Mouse (Mus musculus) forebrain, postnatal 0 days (tissue): ENCODE measurements at regions not wholly inside any gene's neighbourhood (a gene's known extent, or its start where the extent isn't known, plus 50 kb on each side); places are given as distances from the start of the nearest gene placed in this dataset.

Source experiments
- ATAC-seq: fragments of 200-750 bp; cut with Nextera tagmentation; 2 replicates; pipeline ENCODE4 v1.8.0; 2017; ENCODE audit warnings: mild to moderate bottlenecking, moderate library complexity
- DNase-seq: peaks from one replicate; pipeline ENCODE4 v3.0.0-alpha.2; 2015
- H3K27ac ChIP-seq: fragments of 300-500 bp; sonication (generic); 2 replicates; pipeline ENCODE4 v1.5.1; 2014; ENCODE audit warnings: low read depth, mild to moderate bottlenecking, antibody characterized with exemption, low read length, moderate library complexity, mixed read lengths
- H3K27me3 ChIP-seq: fragments of 300-500 bp; sonication (generic); 2 replicates; pipeline ENCODE4 v1.6.1; 2014; ENCODE audit warnings: mild to moderate bottlenecking, low read length, mixed read lengths; ENCODE audit not compliant: insufficient read depth
- H3K36me3 ChIP-seq: fragments of 300-500 bp; sonication (generic); 2 replicates; pipeline ENCODE4 v1.6.1; 2014; ENCODE audit warnings: mild to moderate bottlenecking, moderate library complexity; ENCODE audit not compliant: insufficient read depth
- H3K4me1 ChIP-seq: fragments of 300-500 bp; sonication (generic); 2 replicates; pipeline ENCODE4 v1.6.1; 2014; ENCODE audit warnings: antibody characterized with exemption; ENCODE audit not compliant: insufficient read depth
- H3K4me2 ChIP-seq: fragments of 300-500 bp; sonication (generic); 2 replicates; pipeline ENCODE4 v1.6.1; 2014; ENCODE audit warnings: low read depth, mild to moderate bottlenecking, moderate library complexity
- H3K4me3 ChIP-seq: fragments of 300-500 bp; sonication (generic); 2 replicates; pipeline ENCODE4 v1.5.1; 2014; ENCODE audit warnings: low read depth, low read length, mixed read lengths
- H3K9ac ChIP-seq: fragments of 300-500 bp; sonication (generic); 2 replicates; pipeline ENCODE4 v1.6.1; 2014; ENCODE audit warnings: mild to moderate bottlenecking
- H3K9me3 ChIP-seq: fragments of 300-500 bp; sonication (generic); 2 replicates; pipeline ENCODE4 v1.6.1; 2016; ENCODE audit warnings: low read length
- CTCF ChIP-seq: sonication (generic); IDR thresholded peaks from 2 replicates; pipeline ENCODE4 v1.5.1; 2016; ENCODE audit warnings: antibody characterized with exemption, control low read depth, low read depth
- WGBS: fragments of 180-500 bp; shearing (Covaris S2); extraction: QIAGEN DNeasy Blood & Tissue Kit; methylation state at CpG from one replicate; pipeline ENCODE4 v1.1.7; 2014; 5-methylcytosine and 5-hydroxymethylcytosine counted together

- DNase-seq (peak; percentile 16), ATAC-seq (no peak)
- Histone ChIP-seq H3K27ac (no peak overlapping the region), H3K36me3 (no peaks in the 10 kb centered on the region), H3K4me3 (no peak overlapping the region), H3K4me1 (no peaks in the 10 kb centered on the region), H3K4me2 (no peak overlapping the region), H3K9me3 (no peaks in the 10 kb centered on the region), H3K9ac (no peak overlapping the region), H3K27me3 (no peaks in the 10 kb centered on the region)
- no peak for TF ChIP-seq CTCF
These were observed 118.8 kb upstream of the Tgif2lx1 start for GRCm38 (mm10) chrX:118599316-118599715.

- ATAC-seq (no peak), DNase-seq (no peak)
- 50% methylated on average over 1 of the region's 1 CpGs for WGBS
- TF ChIP-seq CTCF, result no peak
- Histone ChIP-seq H3K27ac (no peak overlapping the region), H3K9me3 (no peaks in the 10 kb centered on the region), H3K36me3 (no peaks in the 10 kb centered on the region), H3K27me3 (no peaks in the 10 kb centered on the region), H3K4me1 (no peaks in the 10 kb centered on the region), H3K9ac (no peak overlapping the region), H3K4me2 (no peak overlapping the region), H3K4me3 (no peak overlapping the region)
These were observed 115.7 kb upstream of the Tgif2lx1 start for GRCm38 (mm10) chrX:118596346-118596622.

DNA sequence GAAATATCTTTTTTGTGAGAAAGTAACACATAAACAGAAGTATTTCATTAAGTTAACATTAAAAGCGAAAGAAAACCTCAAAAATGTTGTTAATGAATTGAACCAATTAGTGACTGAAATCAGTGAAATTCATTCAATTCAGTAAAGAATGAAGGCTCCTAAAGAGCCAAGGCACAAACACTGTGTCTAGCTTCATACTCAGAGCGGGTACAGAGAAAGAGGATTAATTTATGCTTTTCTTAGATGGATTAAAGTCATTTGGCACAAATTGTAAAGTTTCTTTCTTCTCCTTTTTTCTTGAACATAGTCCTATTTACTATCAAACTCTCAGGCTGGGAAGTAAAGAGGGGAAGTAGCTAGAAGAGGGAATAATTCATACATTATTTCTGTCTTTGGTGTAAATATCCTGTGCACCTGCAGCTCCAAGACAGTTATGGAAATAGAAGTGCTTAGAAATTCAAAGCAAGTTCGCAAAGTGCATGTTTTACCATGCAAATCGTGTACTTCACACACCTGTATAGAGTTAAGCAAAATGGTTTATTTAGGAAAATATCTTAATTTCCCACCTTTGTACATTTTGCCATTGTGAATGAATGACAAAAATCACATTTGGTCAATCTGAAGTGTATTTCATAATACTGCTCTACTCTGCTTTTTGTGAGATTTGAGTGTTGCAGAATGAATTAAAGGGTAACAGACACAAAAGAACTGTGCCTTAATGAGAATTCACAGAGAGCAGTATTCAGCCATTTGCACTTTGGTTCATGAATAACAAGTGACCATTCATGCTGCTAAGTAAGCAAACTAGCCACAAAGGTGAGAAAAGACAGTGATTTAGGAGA, 115.2 kb upstream of the Tgif2lx1 start:
- Histone ChIP-seq H3K36me3 (no peaks in the 10 kb centered on the region), H3K4me2 (no peak overlapping the region), H3K27ac (no peak overlapping the region), H3K4me1 (no peaks in the 10 kb centered on the region), H3K9ac (no peak overlapping the region), H3K27me3 (no peaks in the 10 kb centered on the region), H3K4me3 (no peak overlapping the region), H3K9me3 (no peaks in the 10 kb centered on the region)
- no peak for DNase-seq
- ATAC-seq, result no peak; the same call in 1 of the 2 replicates
- 33% methylated on average over 4 of the region's 4 CpGs for WGBS
- no peak for TF ChIP-seq CTCF
